Mouse (Mus musculus): ENCODE data around the gene Bloc1s3. TPM values are rescaled to one million over a fixed set of nuclear protein-coding genes. Genes with fewer than 3 reads are reported as not detected.

Bloc1s3 gene
- polyA plus RNA-seq, 1 experiment, result 24.9 TPM

GRCm38 (mm10) chr7:19477624-19478384 is 30.4 kb downstream of the Bloc1s3 start:
- WGBS, result 28% methylated on average over 14 of the region's 14 CpGs
- H3K27me3 ChIP-seq (ENCODE audit: control insufficient read depth, insufficient read depth, low read length), result peaks cover 23% of the 10 kb centered on the region; the same call in 1 of the 2 replicates
- no peak overlapping the region for H3K4me3 ChIP-seq (ENCODE audit: low read depth, low read length)
- no peaks in the 10 kb centered on the region for H3K36me3 ChIP-seq (ENCODE audit: control insufficient read depth, insufficient read depth, low read length)
- no peak for TF ChIP-seq POLR2A (IDR thresholded peaks at IDR 0.05; ENCODE audit: low read depth, low read length)
- TF ChIP-seq CTCF (IDR thresholded peaks at IDR 0.05; ENCODE audit: extremely low read depth, insufficient read length, insufficient replicate concordance, low read depth, low read length), result 0 out of 2 replicates have a peak, but pooled peaks have one; percentile 7
- H3K4me1 ChIP-seq (ENCODE audit: control insufficient read depth, insufficient read depth, insufficient read length, low read length), result peaks cover 5% of the 10 kb centered on the region; the same call in 1 of the 2 replicates
- no peak overlapping the region for H3K27ac ChIP-seq (ENCODE audit: insufficient read depth, low read depth, low read length)

DNA sequence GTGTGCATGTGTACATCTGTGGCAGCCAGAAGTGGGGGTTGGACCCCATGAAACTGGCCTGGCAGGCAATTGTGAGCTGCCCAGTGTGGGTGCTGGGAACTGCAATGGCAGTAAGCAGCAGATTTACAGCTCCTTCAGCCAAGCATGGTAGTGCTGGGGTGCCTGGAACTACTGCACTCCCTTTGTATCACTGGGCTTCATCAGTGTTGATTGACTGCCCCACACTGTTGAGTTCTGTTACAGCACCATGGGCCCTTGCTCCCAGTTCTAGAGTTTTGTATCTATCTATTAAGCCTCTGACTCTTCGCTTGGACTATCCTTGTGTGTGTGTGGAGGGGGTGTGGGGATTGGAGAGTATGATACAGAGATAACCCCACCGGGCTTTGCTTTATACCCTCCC is 31.1 kb downstream of the Bloc1s3 start:
- Histone ChIP-seq H3K4me1 (ENCODE audit: control insufficient read depth, insufficient read depth, insufficient read length, low read length) (peaks cover 5% of the 10 kb centered on the region; the same call in 1 of the 2 replicates), H3K27ac (ENCODE audit: insufficient read depth, low read depth, low read length) (no peak overlapping the region), H3K36me3 (ENCODE audit: control insufficient read depth, insufficient read depth, low read length) (no peaks in the 10 kb centered on the region), H3K4me3 (ENCODE audit: low read depth, low read length) (no peak overlapping the region), H3K27me3 (ENCODE audit: control insufficient read depth, insufficient read depth, low read length) (peaks cover 24% of the 10 kb centered on the region; the same call in 1 of the 2 replicates)
- WGBS, result 49% methylated on average over 2 of the region's 2 CpGs
- TF ChIP-seq POLR2A (IDR thresholded peaks at IDR 0.05; ENCODE audit: low read depth, low read length) (no peak), CTCF (IDR thresholded peaks at IDR 0.05; ENCODE audit: extremely low read depth, insufficient read length, insufficient replicate concordance, low read depth, low read length) (no peak)

DNA sequence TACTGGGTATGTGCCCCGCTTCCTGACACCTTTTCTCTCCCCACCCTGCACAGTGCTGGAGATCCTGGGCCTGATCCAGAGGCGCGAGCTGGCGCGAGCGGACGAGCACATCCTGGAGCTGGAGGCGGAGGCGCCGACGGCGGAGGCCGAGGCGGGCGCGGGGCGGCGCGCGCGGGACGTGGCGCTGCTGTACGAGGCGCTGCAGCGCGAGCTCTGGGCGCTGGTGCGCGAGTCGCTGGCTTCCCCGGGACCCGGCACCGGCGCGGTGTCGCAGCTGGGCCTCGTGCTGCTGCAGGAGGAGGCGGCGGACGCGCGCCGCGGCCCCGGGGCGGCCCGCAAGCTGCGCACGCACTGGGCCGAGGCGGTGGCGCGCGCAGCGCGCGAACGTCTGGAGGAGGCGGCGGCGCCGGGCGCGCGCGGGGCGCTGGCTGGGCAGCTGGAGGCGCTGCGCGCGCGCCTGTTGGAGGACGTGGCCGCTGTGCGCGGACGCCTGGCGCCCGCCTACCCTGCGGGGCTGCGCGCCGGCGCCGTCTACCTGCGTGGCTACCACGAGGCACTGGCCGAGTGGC is 34.2 kb downstream of the Bloc1s3 start:
- H3K27ac ChIP-seq (ENCODE audit: insufficient read depth, low read depth, low read length), result no peak overlapping the region
- no peaks in the 10 kb centered on the region for H3K36me3 ChIP-seq (ENCODE audit: control insufficient read depth, insufficient read depth, low read length)
- peaks cover 32% of the 10 kb centered on the region for H3K27me3 ChIP-seq (ENCODE audit: control insufficient read depth, insufficient read depth, low read length)
- no peak for TF ChIP-seq CTCF (IDR thresholded peaks at IDR 0.05; ENCODE audit: extremely low read depth, insufficient read length, insufficient replicate concordance, low read depth, low read length)
- TF ChIP-seq POLR2A (IDR thresholded peaks at IDR 0.05; ENCODE audit: low read depth, low read length), result no peak
- H3K4me1 ChIP-seq (ENCODE audit: control insufficient read depth, insufficient read depth, insufficient read length, low read length), result peaks cover 3% of the 10 kb centered on the region; the same call in 1 of the 2 replicates
- peak overlapping the region; percentile 59 for H3K4me3 ChIP-seq (ENCODE audit: low read depth, low read length)
- under 1% methylated on average over 71 of the region's 89 CpGs for WGBS

DNA sequence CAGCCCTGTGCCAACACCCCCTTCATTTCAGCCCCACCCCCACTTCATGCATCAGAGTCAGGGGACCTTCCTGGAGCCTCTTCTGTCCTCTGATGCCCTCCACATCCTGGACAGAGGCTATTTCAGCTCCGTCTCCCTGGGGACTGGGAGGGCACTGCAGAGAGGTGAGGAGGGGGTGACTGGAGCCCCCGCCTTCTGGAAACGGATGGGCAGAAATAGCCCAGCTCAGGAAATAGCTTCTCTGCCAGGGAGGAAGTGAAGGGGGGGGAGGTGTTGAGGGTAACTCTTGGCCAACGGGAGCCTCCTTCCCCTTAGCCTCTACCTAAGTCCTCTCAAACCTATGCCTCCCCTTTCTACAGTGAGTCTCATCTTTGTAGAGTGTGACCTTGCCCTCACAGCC is 35.8 kb downstream of the Bloc1s3 start:
- Histone ChIP-seq H3K36me3 (ENCODE audit: control insufficient read depth, insufficient read depth, low read length) (no peaks in the 10 kb centered on the region), H3K27me3 (ENCODE audit: control insufficient read depth, insufficient read depth, low read length) (peaks cover 32% of the 10 kb centered on the region), H3K4me1 (ENCODE audit: control insufficient read depth, insufficient read depth, insufficient read length, low read length) (peaks cover 3% of the 10 kb centered on the region; the same call in 1 of the 2 replicates), H3K27ac (ENCODE audit: insufficient read depth, low read depth, low read length) (no peak overlapping the region), H3K4me3 (ENCODE audit: low read depth, low read length) (no peak overlapping the region)
- 36% methylated on average over 4 of the region's 4 CpGs for WGBS
- TF ChIP-seq CTCF (IDR thresholded peaks at IDR 0.05; ENCODE audit: extremely low read depth, insufficient read length, insufficient replicate concordance, low read depth, low read length), result no peak

GRCm38 (mm10) chr7:19470308-19470707 is 37.9 kb downstream of the Bloc1s3 start:
- Histone ChIP-seq H3K27me3 (ENCODE audit: control insufficient read depth, insufficient read depth, low read length) (peaks cover 29% of the 10 kb centered on the region), H3K4me3 (ENCODE audit: low read depth, low read length) (no peak overlapping the region), H3K4me1 (ENCODE audit: control insufficient read depth, insufficient read depth, insufficient read length, low read length) (peaks cover 3% of the 10 kb centered on the region; the same call in 1 of the 2 replicates), H3K27ac (ENCODE audit: insufficient read depth, low read depth, low read length) (no peak overlapping the region), H3K36me3 (ENCODE audit: control insufficient read depth, insufficient read depth, low read length) (no peaks in the 10 kb centered on the region)
- 18% methylated on average over 14 of the region's 14 CpGs for WGBS
- TF ChIP-seq POLR2A (IDR thresholded peaks at IDR 0.05; ENCODE audit: low read depth, low read length) (no peak), CTCF (IDR thresholded peaks at IDR 0.05; ENCODE audit: extremely low read depth, insufficient read length, insufficient replicate concordance, low read depth, low read length) (no peak)

GRCm38 (mm10) chr7:19469404-19469803 is 38.8 kb downstream of the Bloc1s3 start:
- Histone ChIP-seq H3K36me3 (ENCODE audit: control insufficient read depth, insufficient read depth, low read length) (no peaks in the 10 kb centered on the region), H3K27me3 (ENCODE audit: control insufficient read depth, insufficient read depth, low read length) (peaks cover 23% of the 10 kb centered on the region), H3K4me1 (ENCODE audit: control insufficient read depth, insufficient read depth, insufficient read length, low read length) (peaks cover 2% of the 10 kb centered on the region; the same call in 1 of the 2 replicates), H3K27ac (ENCODE audit: insufficient read depth, low read depth, low read length) (no peak overlapping the region), H3K4me3 (ENCODE audit: low read depth, low read length) (no peak overlapping the region)
- TF ChIP-seq POLR2A (IDR thresholded peaks at IDR 0.05; ENCODE audit: low read depth, low read length) (no peak), CTCF (IDR thresholded peaks at IDR 0.05; ENCODE audit: extremely low read depth, insufficient read length, insufficient replicate concordance, low read depth, low read length) (no peak)
- WGBS, result 40% methylated on average over 23 of the region's 23 CpGs

GRCm38 (mm10) chr7:19468279-19468678 is 39.9 kb downstream of the Bloc1s3 start:
- H3K36me3 ChIP-seq (ENCODE audit: control insufficient read depth, insufficient read depth, low read length), result no peaks in the 10 kb centered on the region
- 60% methylated on average over 12 of the region's 12 CpGs for WGBS
- H3K27me3 ChIP-seq (ENCODE audit: control insufficient read depth, insufficient read depth, low read length), result peaks cover 18% of the 10 kb centered on the region
- no peak for TF ChIP-seq CTCF (IDR thresholded peaks at IDR 0.05; ENCODE audit: extremely low read depth, insufficient read length, insufficient replicate concordance, low read depth, low read length)
- no peak for TF ChIP-seq POLR2A (IDR thresholded peaks at IDR 0.05; ENCODE audit: low read depth, low read length)
- H3K27ac ChIP-seq (ENCODE audit: insufficient read depth, low read depth, low read length), result no peak overlapping the region
- no peak overlapping the region for H3K4me3 ChIP-seq (ENCODE audit: low read depth, low read length)
- H3K4me1 ChIP-seq (ENCODE audit: control insufficient read depth, insufficient read depth, insufficient read length, low read length), result no peaks in the 10 kb centered on the region

All from small intestine, adult 2 months (tissue).